Mouse (Mus musculus) MEL-GATA-1-ER (cell line): ENCODE data around the gene Vmn1r22.
"Not testable (repeated sequence)": the region's sequence is repeated elsewhere in the genome, so short reads cannot be mapped to it uniquely, and the experiment has no call there.

Source experiments
- DNase-seq: peaks from one replicate; pipeline ENCODE4 v3.0.0-alpha.2; 2012; ENCODE audit warnings: low read depth; ENCODE audit errors: extremely low read depth

Vmn1r22 gene

DNA sequence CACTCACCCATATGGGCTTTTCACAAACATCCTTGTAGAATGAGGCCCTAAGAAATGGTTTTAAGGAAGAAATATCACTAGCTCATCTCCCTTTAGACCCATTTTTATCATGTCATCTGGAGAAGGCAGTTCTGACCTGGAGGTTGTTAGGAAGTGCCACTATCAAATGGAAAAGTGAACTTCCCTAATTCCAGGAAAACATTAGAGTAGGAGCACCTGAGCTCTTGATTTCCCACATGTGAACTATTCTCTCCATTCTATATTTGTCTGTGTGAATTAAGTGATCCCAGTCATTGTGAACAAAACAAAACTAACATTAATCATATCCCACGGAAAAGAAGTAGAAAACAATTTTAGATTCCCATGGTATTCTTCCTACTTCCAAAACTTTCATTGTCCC is at the start of gene Vmn1r22:
TSS of gene Vmn1r22 (minus strand) at position 101 of the 400 bp plus-strand sequence.
- DNase-seq, result no peak

DNA sequence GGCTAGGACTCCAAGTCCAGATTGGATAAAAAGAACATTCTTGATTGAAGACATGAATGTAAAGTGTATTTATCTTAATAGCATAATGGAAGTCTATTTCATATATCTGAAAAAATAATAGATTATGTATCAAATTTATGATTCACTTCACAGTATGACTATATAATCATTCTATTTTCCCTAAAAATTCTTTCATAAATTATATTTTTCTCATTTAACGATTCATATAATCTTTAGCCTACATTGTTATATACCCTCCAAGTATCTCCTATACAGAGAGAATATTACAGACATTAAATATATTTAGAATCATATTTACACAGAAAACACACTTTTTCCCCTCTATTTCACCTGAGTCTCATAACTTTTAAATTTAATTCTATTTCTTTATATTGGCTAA is 18.9 kb upstream of the Vmn1r22 start, which contains the start of gene Vmn1r23:
TSS of gene Vmn1r23 (minus strand) at position 101 of the 400 bp plus-strand sequence.
- no peak for DNase-seq

DNA sequence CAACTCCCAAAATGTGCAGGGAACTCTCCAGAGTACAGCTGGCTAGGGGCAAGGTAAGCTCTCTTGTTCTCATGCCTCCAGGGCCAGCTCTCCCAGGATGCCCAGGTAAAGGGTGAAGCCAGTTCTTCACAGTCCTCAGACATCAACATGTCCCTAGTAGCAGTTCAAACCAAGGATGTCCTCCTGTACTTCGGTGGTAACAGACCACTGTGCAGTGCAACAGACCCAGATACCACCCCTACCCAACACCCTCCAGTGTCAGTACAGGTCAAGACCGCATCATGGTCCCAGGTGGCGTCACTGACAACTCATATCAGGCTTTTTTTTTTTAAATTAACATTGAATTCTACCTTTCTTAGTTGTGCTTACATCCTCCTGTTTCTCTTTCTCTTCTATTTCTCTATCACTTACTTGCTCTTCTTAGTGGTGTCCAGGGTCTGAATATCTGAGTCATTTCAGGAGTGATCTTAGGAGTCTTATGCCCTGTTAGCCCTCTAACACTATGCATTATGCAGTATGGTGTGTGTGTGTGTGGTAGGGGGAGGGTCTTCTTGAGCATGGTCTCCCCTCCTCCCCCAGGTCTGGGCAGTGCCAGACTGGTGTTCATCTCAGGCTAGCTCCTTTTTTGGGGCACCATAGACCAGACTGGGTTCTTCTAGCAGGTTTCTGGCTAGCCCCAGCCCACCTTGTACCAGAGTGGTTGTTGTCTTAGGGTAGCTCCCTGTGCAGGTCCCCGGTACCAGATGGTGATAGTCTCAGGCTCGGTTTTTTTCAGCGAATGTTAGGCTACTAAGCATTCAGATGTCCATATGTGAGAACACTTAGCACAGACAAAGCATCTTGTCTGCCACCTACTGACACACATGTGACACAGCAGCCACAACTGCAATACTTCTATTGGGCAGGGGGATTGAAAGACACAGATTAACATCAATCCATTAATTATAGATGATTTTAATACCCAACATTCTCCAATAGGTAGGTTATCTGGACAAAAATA is 48.5 kb downstream of the Vmn1r22 start:
- DNase-seq, result peak; percentile 49

DNA sequence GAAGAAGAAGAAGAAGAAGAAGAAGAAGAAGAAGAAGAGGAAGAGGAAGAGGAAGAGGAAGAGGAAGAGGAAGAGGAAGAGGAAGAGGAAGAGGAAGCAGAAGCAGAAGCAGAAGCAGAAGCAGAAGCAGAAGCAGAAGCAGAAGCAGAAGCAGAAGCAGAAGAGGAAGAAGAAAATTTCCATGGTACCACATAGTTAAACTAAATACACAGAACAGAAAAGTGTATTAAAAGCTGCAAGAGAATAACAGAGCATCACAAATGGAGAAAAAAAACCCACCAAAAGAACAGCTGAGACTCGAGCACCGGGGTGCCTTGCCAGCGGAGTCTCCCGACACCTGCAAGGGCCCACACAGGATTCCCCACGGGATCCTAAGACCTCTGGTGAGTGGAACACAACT is 56.7 kb downstream of the Vmn1r22 start:
- not testable (repeated sequence) for DNase-seq

DNA sequence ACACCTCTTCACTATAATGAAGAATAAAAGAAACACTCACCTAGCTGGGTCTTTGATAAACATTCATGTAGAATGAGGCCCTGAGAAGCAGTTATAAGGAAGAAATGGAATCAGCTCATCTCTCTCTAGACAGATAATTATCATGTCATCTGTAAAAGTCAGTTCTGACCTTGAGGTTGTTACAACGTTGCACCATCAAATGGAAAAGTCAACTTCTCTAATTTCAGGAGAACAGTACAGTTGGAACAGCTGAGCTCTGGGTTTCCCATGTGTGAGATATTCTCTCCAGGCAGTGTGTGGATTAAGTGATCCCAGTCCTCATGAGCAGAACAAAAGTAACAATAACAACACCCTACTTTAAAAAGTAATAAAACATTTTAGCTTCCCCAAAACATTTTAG is 57.5 kb downstream of the Vmn1r22 start, which contains the start of gene Vmn1r21:
TSS of gene Vmn1r21 (minus strand) at position 58 of the 400 bp plus-strand sequence.
- no peak for DNase-seq
